ENCODE assay signal across 14 mouse cellular contexts in the genomic region with DNA sequence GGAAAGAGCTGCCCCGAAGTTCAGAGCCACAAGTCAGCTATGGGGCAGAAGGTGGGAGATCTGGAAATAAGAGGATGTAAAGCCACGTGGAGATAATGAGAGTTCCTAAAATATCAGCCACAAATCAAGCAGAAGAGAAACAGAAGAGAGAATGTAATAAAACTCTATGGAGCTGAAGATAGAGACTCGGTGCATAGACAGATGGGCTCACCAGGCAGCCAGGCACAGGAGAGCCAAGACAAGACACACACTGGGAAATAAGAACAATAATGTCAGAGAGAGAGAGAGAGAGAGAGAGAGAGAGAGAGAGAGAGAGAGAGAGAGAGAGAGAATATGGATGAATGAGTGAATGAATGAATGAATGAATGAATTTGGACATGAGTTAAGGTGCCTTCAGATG.
"Had no signal": no experiment of that assay in that cellular context is flagged by ENCODE, and none has a peak within 500 bp of the region (broad histone marks: within the 10 kb centered on the region; RNA-seq: fewer than 3 reads in every experiment).

No protein-coding gene starts in this region.

- DNase-seq: gastrocnemius, postnatal 14 days; gastrocnemius, postnatal 36 days; heart, adult 11 months; heart, adult 2 months; heart, postnatal 14 days; heart, postnatal 36 days; kidney, adult 11 months; kidney, adult 2 months; kidney, adult 9 months; kidney, postnatal 14 days; kidney, postnatal 36 days; layer of hippocampus, adult 9-11 months; layer of hippocampus, postnatal 36 days; left cerebral cortex, postnatal 4 days had no signal
